Mouse (Mus musculus) hindbrain, embryonic 14.5 days (tissue): ENCODE measurements around the gene Oard1. TPM values are rescaled to one million over a fixed set of nuclear protein-coding genes. Genes with fewer than 3 reads are reported as not detected.
A peak's percentile ranks its signal among the peaks of the same experiment; 100 is the strongest.

ENCODE experiments used
- ATAC-seq: fragments of 200-750 bp; cut with Nextera tagmentation; 2 replicates; pipeline ENCODE4 v1.8.0; 2017; ENCODE audit warnings: moderate number of reproducible peaks, mild to moderate bottlenecking, moderate TSS enrichment, moderate library complexity; ENCODE audit not compliant: low FRiP score
- DNase-seq: peaks from one replicate; pipeline ENCODE4 v3.0.0-alpha.2; 2015; ENCODE audit warnings: low spot score
- H3K27ac ChIP-seq: fragments of 300-500 bp; sonication (generic); 2 replicates; pipeline ENCODE4 v1.5.1; 2014; ENCODE audit warnings: mild to moderate bottlenecking, moderate library complexity
- H3K27me3 ChIP-seq: fragments of 300-500 bp; sonication (generic); 2 replicates; pipeline ENCODE4 v1.6.1; 2014; ENCODE audit warnings: mild to moderate bottlenecking, low read length, mixed read lengths; ENCODE audit not compliant: control insufficient read depth, insufficient read depth
- H3K36me3 ChIP-seq: fragments of 300-500 bp; sonication (generic); replicated peaks from 2 replicates; pipeline ENCODE4 v1.6.1; 2014; ENCODE audit not compliant: control insufficient read depth, insufficient read depth
- H3K4me1 ChIP-seq: fragments of 300-500 bp; sonication (generic); replicated peaks from 2 replicates; pipeline ENCODE4 v1.6.1; 2014; ENCODE audit warnings: antibody characterized with exemption, low read length, mixed read lengths; ENCODE audit not compliant: control insufficient read depth, insufficient read depth
- H3K4me2 ChIP-seq: fragments of 300-500 bp; sonication (generic); replicated peaks from 2 replicates; pipeline ENCODE4 v1.6.1; 2014; ENCODE audit warnings: mild to moderate bottlenecking, moderate library complexity
- H3K4me3 ChIP-seq: fragments of 300-500 bp; sonication (generic); replicated peaks from 2 replicates; pipeline ENCODE4 v1.5.1; 2014; ENCODE audit warnings: mild to moderate bottlenecking, low read length
- H3K9ac ChIP-seq: fragments of 300-500 bp; sonication (generic); 2 replicates; pipeline ENCODE4 v1.6.1; 2014
- H3K9me3 ChIP-seq: fragments of 300-500 bp; sonication (generic); 2 replicates; pipeline ENCODE4 v1.6.1; 2016; ENCODE audit warnings: low read length; ENCODE audit not compliant: control insufficient read depth
- WGBS: fragments of 180-500 bp; shearing (Covaris S2); extraction: QIAGEN DNeasy Blood & Tissue Kit; methylation state at CpG from one replicate; pipeline ENCODE4 v1.1.7; 2014; 5-methylcytosine and 5-hydroxymethylcytosine counted together
- polyA plus RNA-seq: library from polyadenylated mRNA; unstranded; fragments of >200 nt; fragmentation: Nextera tagmentation; extraction: Ambion mirVana; gene quantifications from 2 replicates; pipeline ENCODE4 v1.2.1, GENCODE M21; 2014

Gene Oard1
- 36.2 and 36.3 TPM in 2 replicates for polyA plus RNA-seq

GRCm38 (mm10) chr17:48409380-48410298, at the start of gene Oard1, which contains the start of gene Nfya:
Oard1 (plus strand) TSS chr17:48410014.
Nfya (minus strand) TSS chr17:48409906.
- WGBS: under 1% methylated on average over 80 of the region's 84 CpGs
- Histone ChIP-seq H3K4me1 (peaks cover 27% of the 10 kb centered on the region), H3K27me3 (no peaks in the 10 kb centered on the region), H3K36me3 (peaks cover 4% of the 10 kb centered on the region), H3K4me2 (peak within 1 kb of the TSS; percentile 87), H3K4me3 (peak within 1 kb of the TSS; percentile 81), H3K9ac (peak within 1 kb of the TSS; percentile 99), H3K9me3 (no peaks in the 10 kb centered on the region), H3K27ac (peak within 1 kb of the TSS; percentile 99)
- peak; percentile 100 for DNase-seq
- ATAC-seq: peak; percentile 97

GRCm38 (mm10) chr17:48360462-48360861, 49.4 kb upstream of the Oard1 start:
- Histone ChIP-seq H3K36me3 (no peaks in the 10 kb centered on the region), H3K27me3 (no peaks in the 10 kb centered on the region), H3K4me3 (no peak overlapping the region), H3K4me2 (no peak overlapping the region), H3K4me1 (no peaks in the 10 kb centered on the region; the same call in 1 of the 2 replicates), H3K27ac (no peak overlapping the region), H3K9ac (no peak overlapping the region), H3K9me3 (no peaks in the 10 kb centered on the region)
- ATAC-seq: no peak
- no peak for DNase-seq
- 88% methylated on average over 4 of the region's 4 CpGs for WGBS

GRCm38 (mm10) chr17:48362346-48362745, 47.5 kb upstream of the Oard1 start:
- DNase-seq: no peak
- Histone ChIP-seq H3K4me3 (no peak overlapping the region), H3K4me1 (no peaks in the 10 kb centered on the region; the same call in 1 of the 2 replicates), H3K27ac (no peak overlapping the region), H3K9me3 (no peaks in the 10 kb centered on the region), H3K4me2 (no peak overlapping the region), H3K27me3 (no peaks in the 10 kb centered on the region), H3K36me3 (no peaks in the 10 kb centered on the region), H3K9ac (no peak overlapping the region)
- WGBS: 83% methylated on average over 3 of the region's 3 CpGs
- ATAC-seq: no peak

- WGBS: 90% methylated on average over 8 of the region's 8 CpGs
- no peak overlapping the region for H3K4me2 ChIP-seq
- H3K9me3 ChIP-seq: no peaks in the 10 kb centered on the region
- H3K27ac ChIP-seq: no peak overlapping the region
- H3K4me3 ChIP-seq: no peak overlapping the region
- H3K27me3 ChIP-seq: no peaks in the 10 kb centered on the region
- DNase-seq (peak; percentile 50), ATAC-seq (no peak)
- H3K36me3 ChIP-seq: no peaks in the 10 kb centered on the region
- H3K4me1 ChIP-seq: no peaks in the 10 kb centered on the region; the same call in 1 of the 2 replicates
- H3K9ac ChIP-seq: no peak overlapping the region
These were observed 46.8 kb upstream of the Oard1 start for GRCm38 (mm10) chr17:48362966-48363365.

GRCm38 (mm10) chr17:48363421-48363965, 46.3 kb upstream of the Oard1 start:
- ATAC-seq: no peak

GRCm38 (mm10) chr17:48365511-48366155, 44.2 kb upstream of the Oard1 start:
- H3K36me3 ChIP-seq: no peaks in the 10 kb centered on the region
- ATAC-seq (no peak), DNase-seq (no peak)
- no peaks in the 10 kb centered on the region; the same call in 1 of the 2 replicates for H3K4me1 ChIP-seq
- WGBS: 67% methylated on average over 9 of the region's 9 CpGs
- no peak overlapping the region for H3K27ac ChIP-seq
- H3K9me3 ChIP-seq: no peaks in the 10 kb centered on the region
- H3K4me2 ChIP-seq: no peak overlapping the region
- H3K9ac ChIP-seq: no peak overlapping the region
- no peak overlapping the region for H3K4me3 ChIP-seq
- H3K27me3 ChIP-seq: no peaks in the 10 kb centered on the region

More at GRCm38 (mm10) chr17:48363421-48363965, 46.3 kb upstream of the Oard1 start:
- Histone ChIP-seq H3K36me3 (no peaks in the 10 kb centered on the region), H3K4me3 (no peak overlapping the region), H3K4me1 (no peaks in the 10 kb centered on the region; the same call in 1 of the 2 replicates), H3K9ac (no peak overlapping the region), H3K27me3 (no peaks in the 10 kb centered on the region), H3K9me3 (no peaks in the 10 kb centered on the region), H3K4me2 (no peak overlapping the region), H3K27ac (no peak overlapping the region)
- WGBS: 76% methylated on average over 6 of the region's 6 CpGs
- DNase-seq: no peak

GRCm38 (mm10) chr17:48366806-48367205, 43.0 kb upstream of the Oard1 start:
- Histone ChIP-seq H3K9me3 (no peaks in the 10 kb centered on the region), H3K4me3 (no peak overlapping the region), H3K4me2 (no peak overlapping the region), H3K27ac (no peak overlapping the region), H3K36me3 (no peaks in the 10 kb centered on the region), H3K27me3 (no peaks in the 10 kb centered on the region), H3K9ac (no peak overlapping the region), H3K4me1 (no peaks in the 10 kb centered on the region; the same call in 1 of the 2 replicates)
- ATAC-seq (no peak), DNase-seq (no peak)
- 90% methylated on average over 5 of the region's 5 CpGs for WGBS

GRCm38 (mm10) chr17:48371621-48372020, 38.2 kb upstream of the Oard1 start:
- DNase-seq: no peak
- Histone ChIP-seq H3K27ac (no peak overlapping the region), H3K9ac (no peak overlapping the region), H3K4me2 (no peak overlapping the region), H3K4me3 (no peak overlapping the region), H3K9me3 (no peaks in the 10 kb centered on the region), H3K27me3 (no peaks in the 10 kb centered on the region), H3K36me3 (no peaks in the 10 kb centered on the region), H3K4me1 (no peaks in the 10 kb centered on the region)
- ATAC-seq: no peak

- Histone ChIP-seq H3K4me3 (no peak overlapping the region), H3K27me3 (no peaks in the 10 kb centered on the region), H3K9ac (no peak overlapping the region), H3K4me1 (no peaks in the 10 kb centered on the region), H3K27ac (no peak overlapping the region), H3K9me3 (no peaks in the 10 kb centered on the region), H3K4me2 (no peak overlapping the region), H3K36me3 (no peaks in the 10 kb centered on the region)
- 86% methylated on average over 8 of the region's 8 CpGs for WGBS
- ATAC-seq: no peak
- DNase-seq: no peak
These were observed 36.8 kb upstream of the Oard1 start for GRCm38 (mm10) chr17:48372987-48373386.
